Mouse (Mus musculus): ENCODE data around the gene Sp4.

GRCm38 (mm10) chr12:118300754-118301071 lies 527 bp downstream of the Sp4 start:
- TF ChIP-seq CTCF (IDR thresholded peaks at IDR 0.05; ENCODE audit: borderline replicate concordance, extremely low read depth, insufficient read depth, insufficient read length) (no peak), POLR2A (IDR thresholded peaks at IDR 0.05; ENCODE audit: borderline replicate concordance, extremely low read depth, insufficient read depth, insufficient read length, poor library complexity, severe bottlenecking) (no peak)

All from brain, embryonic 14.5 days (tissue).